Mouse (Mus musculus) G1E (cell line): Measurements from ENCODE around the gene Zfp663. TPM values are rescaled to one million over a fixed set of nuclear protein-coding genes. Genes with fewer than 3 reads are reported as not detected.

Source experiments
- ATAC-seq: 2 replicates; pipeline ENCODE4 v1.8.0; 2016; ENCODE audit warnings: mild to moderate bottlenecking; ENCODE audit not compliant: insufficient number of reproducible peaks, poor library complexity, low FRiP score, severe bottlenecking; ENCODE audit errors: extremely low read depth
- DNase-seq: peaks from one replicate; pipeline ENCODE4 v3.0.0; 2012; ENCODE audit warnings: low spot score
- H3K27me3 ChIP-seq: 2 replicates; pipeline ENCODE4 v1.6.1; 2012; ENCODE audit warnings: mild to moderate bottlenecking, low read length, inconsistent platforms; ENCODE audit not compliant: insufficient read depth
- H3K36me3 ChIP-seq: replicated peaks from 2 replicates; pipeline ENCODE3; 2012; ENCODE audit warnings: mild to moderate bottlenecking, inconsistent platforms
- H3K4me1 ChIP-seq: 2 replicates; pipeline ENCODE4 v1.6.1; 2012; ENCODE audit warnings: low read depth, low read length, inconsistent platforms, mixed read lengths; ENCODE audit not compliant: insufficient read depth
- H3K4me3 ChIP-seq: 2 replicates; pipeline ENCODE4 v1.5.1; 2012; ENCODE audit warnings: low read depth, mild to moderate bottlenecking, inconsistent platforms, low read length, moderate library complexity, mixed read lengths
- H3K9me3 ChIP-seq: replicated peaks from 2 replicates; pipeline ENCODE4 v1.6.1; 2012; ENCODE audit warnings: inconsistent platforms
- CTCF ChIP-seq: IDR thresholded peaks from 2 replicates; pipeline ENCODE4 v1.5.1; 2012; ENCODE audit warnings: low read depth, low read length, inconsistent platforms, mixed read lengths
- GATA1 ChIP-seq: IDR thresholded peaks from 2 replicates; pipeline ENCODE4 v1.6.1; 2012; ENCODE audit warnings: borderline replicate concordance, low read length, inconsistent platforms, mixed read lengths
- GATA2 ChIP-seq: IDR thresholded peaks from 2 replicates; pipeline ENCODE4 v1.6.1; 2012; ENCODE audit warnings: low read depth, low read length, inconsistent platforms, borderline replicate concordance
- POLR2AphosphoS5 ChIP-seq: IDR thresholded peaks from 2 replicates; pipeline ENCODE4 v1.6.1; 2012; ENCODE audit warnings: low read depth, low read length, inconsistent platforms; ENCODE audit not compliant: insufficient replicate concordance
- TAL1 ChIP-seq: conservative IDR thresholded peaks from 2 replicates; pipeline ENCODE4 v1.6.1; 2012; ENCODE audit warnings: low read depth, low read length, inconsistent platforms, mixed read lengths
- polyA plus RNA-seq: library from polyadenylated mRNA; stranded (reverse); fragments of >175 nt; gene quantifications from 2 replicates; pipeline ENCODE4 v1.2.3, GENCODE M21; 2012
- total RNA-seq, 2 experiments: library from RNA; stranded (forward) in 1 of 2; stranded (reverse) in 1 of 2; fragments of 200-1000 nt in 1 of 2; fragments of >200 nt in 1 of 2; fragmentation: Nextera tagmentation in 1 of 2; gene quantifications; 2 replicates each; pipeline ENCODE4 v1.2.3; 2014 to 2017

The Zfp663 gene
- not detected in 2 replicates for total RNA-seq (2014; fragmentation: Nextera tagmentation)
- 0.16 TPM in 1 of 2 replicates, not detected in the other for total RNA-seq (2017)
- not detected in 2 replicates for polyA plus RNA-seq

DNA sequence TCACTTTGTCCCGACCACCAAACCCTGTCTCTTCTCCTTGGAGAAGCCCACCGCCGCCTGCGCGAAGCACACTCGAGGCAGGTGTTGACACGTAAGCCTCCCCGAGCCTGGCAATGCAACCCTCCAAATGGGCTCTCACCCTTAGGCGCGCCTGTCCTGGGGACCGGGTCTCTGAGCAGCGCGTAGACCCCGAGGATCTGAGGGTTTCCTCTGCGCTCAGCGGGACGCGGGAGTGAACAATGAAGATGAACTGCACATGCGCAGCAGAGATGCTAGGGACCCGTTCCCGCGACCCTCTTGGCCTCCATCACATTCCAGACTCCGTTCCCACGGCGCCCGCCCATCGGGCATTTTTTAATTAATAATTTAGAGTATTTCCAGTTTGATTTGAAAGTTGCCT lies at the start of gene Zfp663:
Gene Zfp663 (minus strand): TSS at position 234 of the 400 bp plus-strand sequence.
- ATAC-seq: no peak
- Histone ChIP-seq H3K4me3 (no peak within 1 kb of the TSS), H3K27me3 (peaks cover 4% of the 10 kb centered on the region; the same call in 1 of the 2 replicates), H3K4me1 (peaks cover 4% of the 10 kb centered on the region), H3K36me3 (no peaks in the 10 kb centered on the region), H3K9me3 (no peaks in the 10 kb centered on the region)
- TF ChIP-seq GATA2 (no peak), POLR2AphosphoS5 (no peak), GATA1 (no peak), CTCF (no peak), TAL1 (no peak)
- DNase-seq: no peak

DNA sequence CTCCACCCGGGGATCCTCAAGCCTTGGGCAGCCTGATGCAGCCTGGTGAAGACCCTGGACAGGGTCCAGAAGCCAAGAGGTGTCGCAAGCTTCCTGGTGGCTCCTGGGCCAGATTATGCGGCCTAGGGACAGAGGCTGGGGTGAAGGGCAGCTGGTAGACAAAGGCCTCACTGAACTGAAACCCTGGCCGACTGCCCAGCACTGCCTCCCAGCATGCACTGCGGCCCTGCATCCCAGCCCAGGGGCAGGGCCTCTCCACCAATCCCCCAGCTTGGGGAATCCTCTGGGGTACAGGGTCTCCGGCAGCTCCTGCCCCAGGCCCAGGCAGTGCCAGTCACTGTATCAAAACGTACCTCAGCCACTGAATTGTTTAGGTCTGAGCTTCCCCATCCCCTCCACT lies 48.8 kb upstream of the Zfp663 start:
- ATAC-seq (no peak), DNase-seq (no peak)
- peaks cover 2% of the 10 kb centered on the region; the same call in 1 of the 2 replicates for H3K27me3 ChIP-seq

DNA sequence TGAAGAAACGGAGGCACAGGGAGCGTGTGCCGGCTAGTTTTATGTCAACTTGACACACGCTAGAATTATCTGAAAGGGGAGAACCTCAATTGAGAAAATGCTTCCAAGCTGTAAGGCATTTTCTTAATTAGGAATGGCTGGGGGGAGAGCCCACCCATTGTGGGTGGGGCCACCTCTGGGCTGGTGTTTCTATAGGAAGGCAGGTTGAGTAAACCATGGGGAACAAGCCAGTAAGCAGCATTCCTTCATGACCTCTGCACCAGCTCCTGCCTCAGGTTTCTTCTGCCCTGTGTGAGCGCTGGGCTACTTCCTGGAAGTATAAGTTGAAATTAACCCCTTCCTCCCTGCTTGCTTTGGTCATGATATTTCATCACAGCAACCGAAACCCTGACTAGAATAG lies 47.3 kb upstream of the Zfp663 start:
- no peak for ATAC-seq
- Histone ChIP-seq H3K4me1 (no peaks in the 10 kb centered on the region), H3K36me3 (no peaks in the 10 kb centered on the region), H3K27me3 (peaks cover 6% of the 10 kb centered on the region; the same call in 1 of the 2 replicates), H3K9me3 (no peaks in the 10 kb centered on the region), H3K4me3 (no peak overlapping the region)
- DNase-seq: no peak
- TF ChIP-seq CTCF: no peak
- no peak for TF ChIP-seq GATA2
- no peak for TF ChIP-seq POLR2AphosphoS5
- no peak for TF ChIP-seq TAL1
- TF ChIP-seq GATA1: no peak

More for the DNA sequence above, 48.8 kb upstream of the Zfp663 start:
- H3K4me3 ChIP-seq: no peak overlapping the region
- no peaks in the 10 kb centered on the region for H3K9me3 ChIP-seq
- H3K4me1 ChIP-seq: no peaks in the 10 kb centered on the region
- no peaks in the 10 kb centered on the region for H3K36me3 ChIP-seq
- TF ChIP-seq CTCF (no peak), GATA2 (no peak), TAL1 (no peak), GATA1 (no peak), POLR2AphosphoS5 (no peak)

DNA sequence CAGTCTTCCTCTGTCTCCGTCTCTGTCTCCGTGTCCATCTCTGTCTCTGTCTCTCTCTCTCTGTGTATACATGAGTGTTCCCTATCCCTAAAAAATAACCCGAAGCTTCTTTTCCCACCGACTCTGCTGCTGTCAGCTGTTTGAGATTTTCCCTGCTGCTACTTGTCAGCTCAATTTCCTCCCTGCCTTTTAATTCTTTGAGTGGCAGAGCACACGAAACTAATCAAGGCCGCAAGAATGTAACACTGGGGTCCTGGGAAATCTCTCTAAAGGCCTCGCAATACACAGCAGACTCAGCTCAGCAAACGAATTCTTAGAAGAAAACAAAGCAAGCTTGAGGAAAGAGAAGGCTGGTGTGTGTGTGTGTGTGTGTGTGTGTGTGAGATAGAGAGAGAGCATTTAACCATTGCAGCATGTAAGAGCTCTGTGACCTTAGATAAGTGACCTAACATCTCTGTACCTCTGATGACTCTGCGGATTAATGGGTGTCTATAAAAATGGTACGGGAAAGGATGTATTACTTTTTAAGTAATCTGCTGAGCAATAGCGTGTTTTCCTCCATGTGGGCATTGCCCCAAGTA lies 46.7 kb upstream of the Zfp663 start:
- H3K36me3 ChIP-seq: no peaks in the 10 kb centered on the region
- TF ChIP-seq GATA2 (no peak), TAL1 (no peak), CTCF (no peak), GATA1 (no peak), POLR2AphosphoS5 (no peak)
- no peak for ATAC-seq
- peaks cover 6% of the 10 kb centered on the region; the same call in 1 of the 2 replicates for H3K27me3 ChIP-seq
- DNase-seq: no peak
- no peak overlapping the region for H3K4me3 ChIP-seq
- H3K9me3 ChIP-seq: no peaks in the 10 kb centered on the region
- no peaks in the 10 kb centered on the region for H3K4me1 ChIP-seq

DNA sequence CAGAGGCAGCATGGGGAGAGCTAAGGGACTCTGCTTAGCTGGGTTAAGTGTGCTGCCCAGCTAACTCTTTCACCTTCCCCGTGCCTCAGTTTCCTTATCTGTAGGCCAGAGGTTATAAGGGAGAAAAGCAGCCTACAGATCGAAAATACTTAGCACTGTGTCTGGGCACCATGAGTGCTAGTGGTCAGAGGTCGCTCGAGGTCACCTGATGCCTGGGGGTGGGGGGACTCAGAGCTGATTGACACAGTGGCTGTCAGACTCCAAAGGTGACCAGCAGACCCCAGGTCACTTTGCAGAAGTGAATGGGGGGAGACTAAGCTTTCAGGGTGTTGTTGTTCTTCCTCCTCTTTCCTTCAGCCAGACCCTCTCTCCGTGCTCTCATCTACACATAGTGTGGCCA lies 45.8 kb upstream of the Zfp663 start:
- Histone ChIP-seq H3K4me3 (no peak overlapping the region), H3K4me1 (no peaks in the 10 kb centered on the region), H3K27me3 (peaks cover 6% of the 10 kb centered on the region; the same call in 1 of the 2 replicates), H3K36me3 (no peaks in the 10 kb centered on the region), H3K9me3 (no peaks in the 10 kb centered on the region)
- ATAC-seq: no peak
- no peak for DNase-seq
- no peak for TF ChIP-seq GATA1
- TF ChIP-seq TAL1: no peak
- TF ChIP-seq CTCF: no peak
- TF ChIP-seq GATA2: no peak
- TF ChIP-seq POLR2AphosphoS5: no peak

DNA sequence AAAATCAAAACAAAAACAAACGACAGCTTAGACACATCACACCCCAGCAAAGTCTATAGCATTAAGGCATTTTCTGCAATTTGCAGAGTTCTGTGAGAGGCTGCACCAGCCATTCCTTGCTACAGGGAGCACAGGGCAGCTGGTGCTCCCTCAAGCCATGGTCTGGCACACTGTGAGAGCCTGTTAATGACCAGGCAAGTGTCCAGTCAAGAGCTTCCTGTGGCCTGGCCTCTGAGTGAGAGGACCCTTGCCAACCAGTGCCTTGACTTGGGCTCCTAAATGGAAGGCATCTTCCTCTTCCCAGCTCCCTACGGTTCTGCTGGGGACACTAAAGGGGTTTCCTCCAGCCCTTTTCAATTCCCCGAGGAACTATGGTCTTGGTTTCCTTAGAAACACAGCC lies 45.4 kb upstream of the Zfp663 start:
- H3K27me3 ChIP-seq: peaks cover 6% of the 10 kb centered on the region; the same call in 1 of the 2 replicates
- no peaks in the 10 kb centered on the region for H3K9me3 ChIP-seq
- DNase-seq (no peak), ATAC-seq (no peak)
- H3K4me1 ChIP-seq: no peaks in the 10 kb centered on the region
- no peak overlapping the region for H3K4me3 ChIP-seq
- no peaks in the 10 kb centered on the region for H3K36me3 ChIP-seq
- TF ChIP-seq GATA2 (no peak), POLR2AphosphoS5 (no peak), TAL1 (no peak), GATA1 (no peak), CTCF (no peak)
